Mouse (Mus musculus) ES-E14 (cell line): ENCODE data around the gene Egfr.

ENCODE experiments used
- CHD2 ChIP-seq: IDR thresholded peaks from 2 replicates; pipeline ENCODE4 v1.6.1; 2014; ENCODE audit warnings: mild to moderate bottlenecking, low read depth, low read length, inconsistent platforms
- ZC3H11A ChIP-seq: IDR thresholded peaks from 2 replicates; pipeline ENCODE4 v1.6.1; 2012; ENCODE audit warnings: low read depth, mild to moderate bottlenecking, inconsistent platforms, low read length, borderline replicate concordance
- ZNF384 ChIP-seq: IDR thresholded peaks from 2 replicates; pipeline ENCODE4 v1.6.1; 2012; ENCODE audit warnings: low read depth, low read length, inconsistent platforms

DNA sequence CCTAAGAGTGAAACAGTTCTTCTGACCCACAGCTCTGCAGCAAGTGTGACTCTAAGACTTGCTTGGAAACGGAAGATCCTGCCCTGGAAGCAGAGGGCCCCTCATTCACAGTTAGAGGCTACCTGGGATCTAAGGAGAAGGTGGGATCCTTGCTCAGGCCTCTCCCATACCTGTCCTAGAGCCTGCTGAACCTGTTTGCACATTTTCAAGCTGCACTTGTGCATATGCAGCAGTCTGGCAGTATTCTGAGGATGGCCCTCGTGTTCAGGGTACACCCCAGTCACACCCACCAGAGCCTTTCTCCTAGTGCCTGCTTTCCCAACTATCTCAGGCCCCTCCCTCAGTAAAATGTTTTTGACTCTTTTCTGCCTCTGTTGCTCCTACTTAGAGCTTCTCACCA is 29.6 kb downstream of the Egfr start:
- TF ChIP-seq CHD2 (no peak), ZNF384 (no peak), ZC3H11A (no peak)
